Mouse (Mus musculus): Measurements from ENCODE around the gene Gm49396.

The Gm49396 gene

DNA sequence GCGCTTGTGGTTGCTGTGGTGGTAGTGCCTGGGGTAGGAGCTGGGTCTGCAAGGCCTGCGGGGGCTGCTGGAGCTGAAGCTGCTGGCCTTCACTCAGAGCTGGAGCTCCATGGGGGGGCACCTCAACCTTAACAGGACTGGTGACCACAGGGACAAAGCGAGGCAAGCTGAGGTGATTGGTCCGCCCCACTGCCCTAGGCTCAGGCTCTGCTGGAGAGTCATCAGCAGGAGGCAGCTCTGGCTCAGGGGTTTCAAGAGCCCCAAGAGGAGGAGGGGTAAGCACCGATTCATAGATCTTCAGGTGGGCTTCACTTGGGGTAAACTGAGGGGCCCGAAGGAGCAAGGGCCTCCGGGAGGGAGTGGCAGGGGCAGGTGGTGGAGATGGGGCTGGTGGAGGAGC, 22.0 kb downstream of the Gm49396 start:
- in situ Hi-C loops (cut with MboI, MseI): no loop called here

DNA sequence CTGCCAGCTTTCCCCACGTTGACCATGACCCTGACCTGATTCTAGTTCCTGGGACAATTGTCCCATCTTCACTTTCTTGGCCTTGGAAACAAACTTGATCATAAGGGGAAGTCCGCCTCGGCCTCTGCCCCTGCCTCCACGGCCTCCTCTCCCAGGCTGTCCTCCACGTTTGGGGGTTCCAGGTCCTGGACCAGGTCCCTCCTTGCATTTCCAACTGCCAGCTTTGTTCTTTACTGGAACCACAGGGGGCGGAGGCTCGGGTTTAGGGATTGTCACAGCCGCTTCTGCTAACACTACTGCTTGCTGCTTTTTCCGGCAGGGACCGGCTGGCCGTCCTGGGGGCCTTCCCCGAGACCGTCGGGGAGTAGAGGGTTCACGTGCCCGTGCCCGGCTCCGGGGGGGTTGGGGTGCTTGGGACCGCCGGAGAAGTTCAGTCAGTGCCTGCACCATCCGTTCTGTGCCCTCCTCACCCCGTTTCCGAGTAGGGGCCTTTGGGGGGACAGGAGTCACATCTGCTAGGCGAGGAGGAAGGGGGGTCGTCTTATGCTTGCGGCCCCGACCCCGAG, 23.4 kb downstream of the Gm49396 start:
- in situ Hi-C loops (cut with MboI, MseI): no loop called here

DNA sequence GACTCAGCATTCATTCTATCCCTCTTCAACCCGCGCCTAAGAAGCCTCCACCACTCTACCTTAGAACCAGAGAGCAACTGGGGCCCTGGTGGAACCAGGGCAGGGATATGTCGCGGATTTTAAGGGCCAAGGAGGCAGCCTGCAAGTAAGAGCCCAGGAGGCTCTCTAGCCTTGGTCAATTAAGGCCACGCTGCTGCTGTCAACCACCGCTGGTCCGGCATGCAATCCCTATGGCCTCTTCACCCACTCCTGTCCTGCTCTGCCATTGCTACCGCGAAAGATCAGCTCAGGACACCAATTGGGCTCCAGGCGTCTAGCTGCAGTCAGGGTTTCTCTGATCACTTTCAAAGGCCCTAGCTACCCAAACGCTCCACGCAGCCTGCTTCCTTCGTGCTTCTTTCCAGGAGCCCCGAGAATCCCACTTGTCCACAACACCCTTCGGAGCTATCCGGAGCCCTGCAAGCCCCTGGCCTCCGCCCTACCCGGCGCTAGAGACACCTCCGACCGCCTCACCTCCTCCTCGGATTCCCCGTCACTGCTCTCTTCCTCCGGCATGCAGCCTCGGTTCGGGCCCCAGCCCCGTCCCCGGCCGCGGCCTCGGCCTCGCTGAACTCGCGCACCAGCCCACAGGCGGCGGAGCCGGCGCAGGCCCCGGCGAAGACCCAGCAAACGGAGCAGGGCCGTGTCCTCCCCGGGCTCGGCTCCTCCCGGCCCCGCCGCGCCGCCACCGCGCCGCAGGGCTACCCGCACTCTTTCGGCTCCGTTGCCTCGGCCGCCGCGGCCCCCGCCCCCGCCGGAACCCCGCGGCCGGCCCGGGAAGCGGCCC, 24.9 kb downstream of the Gm49396 start:
- in situ Hi-C loops (cut with MboI, MseI): no loop called here

DNA sequence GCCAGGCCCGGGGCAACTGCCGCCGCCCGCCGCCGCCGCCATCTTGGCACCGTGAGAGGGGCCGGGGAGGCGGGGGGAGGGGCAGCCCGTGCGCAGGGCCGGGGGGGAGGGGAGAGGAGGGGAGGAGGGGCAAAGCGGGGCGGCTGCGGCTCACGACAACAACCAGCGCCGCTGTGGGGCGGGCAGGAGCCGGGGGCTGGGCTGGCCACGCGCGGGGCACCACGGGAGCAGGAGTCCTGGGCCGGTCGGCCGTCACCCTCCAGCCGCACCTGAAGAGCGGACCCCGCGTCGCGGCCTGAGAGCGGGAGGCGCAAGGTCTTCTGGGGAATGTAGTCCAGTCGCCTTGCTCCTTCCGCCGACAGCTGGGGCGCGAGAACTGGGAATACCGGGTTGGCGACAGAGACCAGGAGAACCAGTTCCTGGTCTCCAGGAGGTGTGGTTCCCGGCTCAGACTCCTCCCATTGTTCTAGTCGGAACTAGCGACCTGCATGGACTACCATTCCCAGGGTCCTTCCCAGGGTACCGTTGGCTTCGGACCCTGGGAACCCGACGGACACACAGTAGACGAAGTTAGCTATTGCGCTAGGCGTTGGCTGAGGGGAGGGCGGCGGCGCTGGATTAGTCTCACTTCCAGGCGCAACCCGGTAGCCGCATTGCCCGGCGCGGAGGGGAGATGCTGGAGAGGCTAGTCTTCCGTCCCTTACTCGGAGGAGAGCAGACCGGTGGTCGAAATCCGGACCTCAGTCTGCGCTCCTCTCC, 25.7 kb downstream of the Gm49396 start, which contains the start of gene Kmt2b:
Kmt2b (minus strand) TSS at position 51 of the 759 bp plus-strand sequence.
- in situ Hi-C loops (cut with MboI, MseI): no loop called here

DNA sequence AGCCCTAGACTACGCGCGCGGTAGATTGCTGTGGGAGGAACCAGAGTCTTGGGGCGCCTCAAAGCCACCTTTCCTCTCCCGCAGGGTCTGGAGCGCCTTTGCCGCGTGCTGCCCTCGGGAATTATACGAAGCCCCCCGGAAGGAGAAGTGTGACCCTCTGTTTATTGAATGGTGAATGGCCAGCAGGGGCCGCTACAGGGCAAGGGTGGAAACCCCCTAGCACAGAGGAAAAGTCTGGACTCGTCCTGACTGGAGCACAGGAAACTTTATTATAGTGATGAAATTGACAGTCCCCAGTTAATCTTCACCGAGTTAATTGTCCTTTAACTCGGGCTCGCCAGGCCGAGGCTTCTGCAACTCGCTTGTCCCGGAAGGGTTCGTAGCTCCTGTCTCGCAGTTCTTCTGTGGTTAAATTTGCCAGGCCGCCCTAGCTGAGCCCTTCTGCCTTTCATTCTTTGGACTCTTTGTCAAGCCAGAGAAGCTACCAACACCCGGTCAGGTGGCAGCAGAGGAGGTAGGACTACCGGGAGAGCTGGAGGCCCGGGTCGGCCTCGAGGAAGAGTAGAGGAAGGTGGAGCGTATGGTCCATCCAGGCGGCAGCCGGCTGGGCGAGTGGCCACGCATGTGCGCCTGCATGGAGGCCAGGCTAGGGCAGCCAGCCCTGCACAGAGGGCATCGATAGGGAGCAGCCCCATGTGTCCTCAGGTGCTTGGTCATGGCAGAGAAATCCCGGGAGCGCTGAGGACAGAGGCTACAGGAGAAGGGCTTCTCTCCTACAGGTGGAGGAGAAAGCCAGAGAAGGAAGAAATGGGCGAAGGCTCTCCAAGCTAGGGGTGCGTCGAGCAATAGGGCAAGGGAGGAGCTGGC, 26.5 kb downstream of the Gm49396 start:
- in situ Hi-C loops (cut with MboI, MseI): no loop called here

DNA sequence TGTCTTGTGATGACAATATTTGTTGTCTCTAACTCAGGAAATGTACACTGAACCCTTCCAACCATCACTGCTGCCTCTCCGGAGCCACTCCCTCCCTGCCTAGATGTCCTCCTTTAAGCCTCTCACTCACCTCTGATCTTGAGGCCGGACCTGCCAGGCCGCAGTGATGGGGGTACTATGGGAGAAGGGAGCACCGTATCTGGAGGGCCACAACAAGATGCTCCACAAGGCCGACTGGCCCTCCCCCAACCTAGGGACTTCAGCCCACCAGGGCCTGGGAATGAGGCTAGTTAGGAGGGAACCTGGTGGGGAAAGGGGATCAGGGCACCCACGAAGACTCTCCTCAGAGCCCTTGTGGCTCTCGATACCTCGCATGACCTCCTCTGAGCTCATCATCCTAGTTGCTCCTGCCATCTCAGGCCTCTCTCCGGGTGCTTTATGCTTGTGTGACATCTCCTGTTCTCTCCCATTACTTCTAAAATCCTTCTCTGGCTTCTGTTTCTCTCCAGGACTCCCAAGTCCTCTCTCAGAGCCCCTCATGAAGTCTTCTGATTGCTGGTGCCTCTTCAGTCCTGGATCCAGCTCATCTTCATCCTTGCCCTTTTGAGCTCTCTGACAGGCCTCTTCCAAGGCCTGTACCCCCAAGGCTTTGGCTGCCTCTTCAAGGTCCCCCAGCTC, 27.9 kb downstream of the Gm49396 start:
- in situ Hi-C loops (cut with MboI, MseI): no loop called here

DNA sequence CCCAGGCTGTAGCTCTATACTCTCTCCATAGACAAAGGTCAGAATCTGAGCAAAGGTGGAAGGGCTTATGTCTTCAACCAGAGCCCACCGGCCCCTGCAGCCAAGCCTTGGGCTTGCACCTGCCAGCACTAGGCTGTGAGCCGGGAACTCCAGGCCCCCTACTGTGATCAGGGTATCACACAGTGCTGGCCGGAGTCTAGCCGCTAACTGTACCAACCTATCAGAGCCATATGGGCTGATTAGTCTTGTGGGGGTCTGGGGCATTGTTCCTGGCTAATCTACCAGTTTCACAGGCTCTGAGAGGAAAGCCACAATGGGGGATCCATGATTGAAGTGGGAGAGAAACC, 28.4 kb downstream of the Gm49396 start:
- in situ Hi-C loops (cut with MboI, MseI): no loop called here

DNA sequence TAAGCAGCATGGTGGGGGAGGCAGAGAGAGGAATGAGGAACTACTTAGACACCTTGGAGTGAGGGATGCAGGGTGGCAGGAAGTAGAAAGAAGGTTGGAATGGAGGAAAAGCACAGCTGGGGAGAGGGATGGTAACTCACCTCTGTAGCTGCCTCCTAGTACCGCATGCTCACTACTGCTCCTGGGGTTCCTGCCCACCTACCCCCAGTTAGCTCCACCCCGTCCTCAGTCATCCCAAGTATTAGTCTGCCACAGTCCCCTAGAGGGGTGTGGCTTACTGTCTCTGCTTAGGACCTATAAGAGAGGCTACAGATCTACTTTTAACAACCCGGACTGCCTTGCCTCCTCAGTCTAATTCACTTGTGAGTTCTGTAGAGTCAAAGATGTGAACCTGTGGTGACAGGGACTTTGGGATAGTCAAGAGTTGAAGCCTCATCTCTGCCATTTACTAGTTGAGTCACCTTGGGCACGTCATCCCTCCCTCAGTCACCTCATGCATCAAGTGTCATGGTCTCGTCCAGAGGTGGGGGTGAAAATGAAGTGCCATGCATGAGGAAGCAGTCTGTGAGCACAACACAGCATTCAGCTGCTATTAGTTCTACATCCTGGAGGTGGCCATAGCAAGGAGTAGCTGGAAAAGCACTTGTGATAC, 29.8 kb downstream of the Gm49396 start:
- in situ Hi-C loops (cut with MboI, MseI): no loop called here

DNA sequence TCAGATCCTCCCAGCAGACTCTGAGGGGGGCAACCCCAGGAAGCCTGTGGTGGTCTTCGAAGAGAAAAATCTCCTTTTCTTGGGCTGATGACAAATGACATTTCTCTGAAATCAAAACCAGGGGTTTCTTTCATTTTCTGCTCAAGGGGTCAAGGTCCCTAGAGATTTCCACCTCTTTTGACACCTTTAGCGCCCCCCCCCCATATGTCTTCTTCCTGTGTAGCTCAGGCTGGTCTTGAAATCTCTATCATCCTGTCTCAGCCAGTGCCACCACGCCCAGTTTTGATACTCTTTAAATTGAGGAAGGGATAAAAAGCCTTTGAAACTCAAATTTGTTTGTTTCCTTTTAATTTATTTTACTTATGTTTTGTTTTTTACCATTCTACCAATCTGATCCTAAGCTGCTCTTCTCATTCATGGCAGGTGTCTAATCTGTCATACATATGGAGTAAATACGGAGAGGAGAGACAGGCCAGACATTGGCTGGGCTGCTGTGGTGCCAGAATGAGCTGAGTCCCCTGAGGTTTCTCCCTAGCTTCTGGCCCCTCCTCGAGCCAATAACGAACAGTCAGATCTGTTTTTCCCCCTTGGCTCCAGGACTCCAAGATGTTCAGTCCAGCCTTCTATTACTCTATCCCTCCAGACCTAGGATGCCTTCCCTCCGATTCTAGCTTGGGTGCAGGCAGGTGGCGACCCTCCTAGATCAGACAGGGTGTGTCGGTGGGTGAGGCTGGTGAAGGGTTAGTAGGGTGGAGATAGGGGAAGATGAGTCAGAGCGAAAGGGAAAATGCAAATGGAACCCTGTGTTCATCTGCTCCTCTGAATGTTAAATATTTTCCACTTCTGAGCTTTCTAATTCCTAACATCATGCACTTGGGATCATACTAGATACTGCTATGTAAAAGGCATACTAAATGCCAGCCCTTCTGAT, 30.7 kb downstream of the Gm49396 start:
- in situ Hi-C loops (cut with MboI, MseI): no loop called here

DNA sequence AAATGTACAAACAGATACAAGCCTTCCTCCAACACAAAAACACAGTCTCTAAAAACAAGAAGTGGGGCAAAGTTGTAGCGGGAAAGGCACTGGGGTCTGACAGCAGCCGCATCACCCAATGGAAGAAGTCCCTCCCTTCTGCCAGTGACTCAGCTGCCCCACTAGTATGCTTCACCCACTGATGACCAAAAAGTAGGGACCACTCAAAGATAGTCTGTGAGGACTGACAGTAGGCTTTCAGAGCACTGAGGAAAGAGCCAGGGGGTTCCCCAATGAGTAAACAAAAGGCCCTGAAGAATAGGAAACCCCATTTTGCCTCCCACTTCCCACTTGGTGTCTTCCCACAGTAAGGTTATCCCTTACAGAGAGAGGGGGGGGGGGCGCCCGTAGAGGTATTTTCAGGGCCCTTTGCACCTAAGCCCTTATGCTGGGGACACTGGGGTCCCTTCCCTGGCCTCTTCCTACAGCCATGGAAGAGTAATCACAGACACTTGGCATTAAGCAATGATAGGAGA, 31.4 kb downstream of the Gm49396 start:
- in situ Hi-C loops (cut with MboI, MseI): no loop called here

DNA sequence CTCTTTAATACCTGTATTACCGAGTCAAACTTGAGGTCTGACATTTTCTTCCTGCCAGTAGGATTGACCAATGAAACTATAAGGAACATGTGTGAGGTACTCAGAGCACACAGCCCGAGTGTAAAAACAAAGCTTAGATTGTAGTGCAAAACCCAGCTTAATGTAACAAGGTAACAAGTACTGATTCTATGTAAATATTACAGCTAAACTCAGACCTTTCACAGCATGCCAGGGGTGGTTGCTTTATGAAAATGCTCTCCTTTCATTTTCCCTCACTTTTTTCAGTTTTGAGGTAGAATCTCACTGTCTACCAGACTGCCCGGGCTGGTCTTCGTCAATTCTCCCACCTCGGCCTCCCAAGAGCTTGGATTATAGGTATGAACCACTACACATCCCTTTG, 32.9 kb downstream of the Gm49396 start:
- in situ Hi-C loops (cut with MboI, MseI): no loop called here

DNA sequence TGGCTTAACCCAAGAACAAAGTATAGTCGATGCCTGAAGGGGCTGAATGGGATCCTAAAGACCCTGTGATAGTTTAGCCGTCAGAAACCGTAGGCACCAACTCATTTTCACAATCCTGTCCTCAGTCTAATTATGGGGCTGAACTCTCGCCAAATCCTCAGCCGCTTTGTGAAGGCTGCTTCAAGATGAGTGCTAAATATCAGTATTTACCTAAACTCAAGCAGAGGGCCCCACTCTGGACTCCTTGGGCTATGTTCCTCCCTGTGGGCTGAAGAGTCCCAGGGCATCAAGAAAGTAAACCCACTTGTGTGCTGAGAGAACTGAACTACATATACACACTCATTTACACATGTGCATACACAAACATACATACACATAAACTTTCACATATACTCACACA, 33.7 kb downstream of the Gm49396 start:
- in situ Hi-C loops (cut with MboI, MseI): no loop called here

DNA sequence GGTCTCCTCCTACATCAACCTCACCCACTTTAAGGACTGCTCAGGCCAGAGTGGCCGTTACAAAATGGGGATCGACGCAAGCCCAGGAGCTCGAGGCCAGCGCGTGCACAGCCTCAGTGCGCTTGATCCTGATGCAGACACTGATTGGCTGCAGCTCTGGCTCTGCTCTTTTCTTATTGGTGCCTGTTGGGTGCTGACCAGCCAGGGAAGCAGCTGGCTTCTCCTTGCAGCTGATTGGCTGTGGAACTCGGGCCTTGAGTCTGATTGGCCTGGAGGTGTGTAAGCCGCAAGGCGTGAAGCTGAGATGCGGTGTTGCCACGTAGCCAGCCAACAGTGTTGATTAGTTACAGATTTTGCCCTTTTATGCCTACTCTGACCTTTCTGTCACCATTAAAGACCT, 35.6 kb downstream of the Gm49396 start, which contains the start of gene Zbtb32:
Zbtb32 (minus strand) TSS at position 124 of the 400 bp plus-strand sequence.
- in situ Hi-C loops (cut with MboI, MseI): no loop called here

DNA sequence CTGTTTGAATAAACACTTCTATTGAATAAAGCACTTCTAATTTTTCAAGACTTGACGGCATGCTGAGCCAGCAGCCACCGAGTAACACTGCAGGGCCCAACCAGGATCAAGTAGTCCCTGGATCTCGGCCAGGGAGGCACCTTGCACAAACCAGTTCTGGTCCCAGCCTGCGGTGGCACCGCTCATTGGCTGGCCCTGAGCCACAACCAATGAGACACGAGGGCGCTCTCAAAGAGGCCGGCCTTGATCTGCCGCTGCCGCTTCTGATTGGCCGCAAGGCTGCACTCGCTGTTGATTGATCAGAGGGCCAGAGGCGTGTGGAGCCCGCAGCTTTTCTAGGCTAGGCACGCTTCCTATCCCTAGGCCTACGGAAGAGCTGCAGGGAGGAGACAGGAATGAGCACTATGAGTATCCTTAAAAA, 36.8 kb downstream of the Gm49396 start:
- in situ Hi-C loops (cut with MboI, MseI): no loop called here

DNA sequence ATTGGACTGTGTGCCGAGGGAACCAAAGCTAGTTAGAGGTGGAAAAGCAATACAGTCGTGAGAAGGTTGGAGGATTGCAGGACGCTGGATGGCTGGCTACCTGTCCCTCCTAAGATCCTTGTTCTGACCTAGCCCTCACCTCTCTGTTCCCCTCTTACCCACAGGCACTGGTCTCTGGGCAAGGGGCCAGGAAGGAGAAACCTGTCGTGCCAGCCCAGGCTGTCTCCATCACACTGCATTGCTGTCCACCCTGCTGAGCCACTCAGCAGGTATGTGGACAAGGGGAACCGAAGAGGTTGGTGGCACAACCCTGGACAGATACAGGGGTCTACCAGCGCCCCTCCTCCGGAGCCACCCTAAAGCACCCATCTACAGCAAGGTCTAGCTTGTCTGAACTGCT, 37.5 kb downstream of the Gm49396 start:
- in situ Hi-C loops (cut with MboI, MseI): no loop called here

DNA sequence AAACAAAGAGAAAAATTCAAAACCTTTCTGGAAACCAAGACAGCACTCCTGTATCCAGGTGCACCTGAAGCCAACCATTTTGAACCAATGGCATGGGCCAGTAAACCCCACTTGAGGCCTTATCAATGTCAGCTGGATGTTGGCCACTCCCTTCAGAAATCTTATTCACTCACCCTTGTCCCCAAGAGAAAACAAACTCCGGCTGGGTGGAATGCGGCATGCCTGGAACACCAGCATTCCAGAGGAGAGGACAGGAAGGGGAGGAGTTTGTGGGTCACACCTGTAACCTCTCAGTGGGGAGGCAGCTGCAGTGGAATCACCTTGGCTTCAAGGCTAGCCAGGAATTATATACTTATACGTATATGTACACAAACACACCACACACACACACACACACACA, 39.4 kb downstream of the Gm49396 start:
- in situ Hi-C loops (cut with MboI, MseI): no loop called here

DNA sequence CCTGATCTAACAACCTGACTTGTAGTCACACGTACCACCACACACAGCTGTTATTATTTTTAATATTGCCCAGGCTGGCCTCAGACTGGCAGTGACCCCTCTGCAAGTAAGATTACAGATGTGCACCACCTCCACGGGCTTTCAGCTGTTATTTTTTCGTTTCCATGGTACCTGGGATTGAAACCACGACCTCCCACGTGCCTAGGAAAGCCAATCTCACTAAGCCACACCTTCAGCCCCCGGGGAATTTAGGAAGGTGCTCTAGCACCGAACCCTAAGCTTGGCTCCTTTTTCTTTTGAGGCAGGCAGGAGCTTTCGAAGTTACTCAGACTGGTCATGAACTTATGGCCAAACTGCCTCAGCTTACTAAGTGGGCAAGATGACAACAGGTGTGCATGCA, 41.3 kb downstream of the Gm49396 start:
- in situ Hi-C loops (cut with MboI, MseI): no loop called here

DNA sequence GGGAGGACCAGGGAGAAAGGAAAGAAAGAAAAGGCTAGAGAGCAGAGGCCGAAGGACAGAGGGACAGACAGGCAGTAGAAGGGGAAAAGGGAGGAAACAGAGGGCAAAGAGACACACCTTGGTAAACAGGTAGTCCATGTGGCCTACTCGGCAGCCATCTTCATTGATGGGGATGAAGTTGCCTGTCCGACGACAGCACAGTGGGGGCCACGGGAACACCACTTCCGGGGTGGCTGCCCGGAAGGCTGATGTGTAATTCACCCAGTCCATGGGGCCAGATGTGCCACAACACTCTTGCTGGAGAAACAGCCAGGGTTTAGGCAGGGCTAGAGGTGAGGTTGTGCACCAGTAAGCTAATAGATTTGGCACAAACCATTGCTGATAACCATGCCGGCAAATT, 41.8 kb downstream of the Gm49396 start:
- in situ Hi-C loops (cut with MboI, MseI): no loop called here

DNA sequence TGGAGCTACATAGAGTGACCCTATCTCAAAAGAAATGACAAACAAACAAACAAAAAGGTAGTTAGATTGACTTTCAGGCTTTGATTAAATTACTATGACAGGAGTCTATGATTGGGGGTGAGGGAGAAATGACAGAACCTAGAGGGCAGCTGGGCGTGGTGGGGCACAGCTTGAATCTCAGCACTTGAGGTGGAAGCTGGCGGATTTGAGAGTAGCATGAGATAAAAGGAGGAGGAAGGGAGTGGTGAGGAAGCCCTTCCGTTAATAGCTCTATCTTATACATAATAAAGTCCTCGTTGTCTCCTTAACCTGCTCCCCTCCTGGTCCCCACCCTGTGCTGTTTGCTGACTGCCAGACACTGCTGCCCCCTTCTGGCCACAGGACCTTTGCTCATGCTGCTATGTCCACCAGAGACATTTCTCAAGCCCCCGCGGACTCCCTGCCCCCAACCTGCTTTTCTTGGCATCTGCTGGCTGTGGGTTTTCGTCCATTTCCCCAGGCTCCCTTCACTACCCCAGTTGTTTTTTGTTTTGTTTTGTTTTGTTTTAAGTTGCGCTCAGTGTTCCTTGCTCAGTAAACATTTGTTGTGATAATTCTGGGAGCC, 44.7 kb downstream of the Gm49396 start:
- in situ Hi-C loops (cut with MboI, MseI): no loop called here

Measured in T-helper 17 cell (primary cell).